Mouse (Mus musculus) adrenal gland, adult (tissue): ENCODE data around the gene Coa5.

Source experiments
- DNase-seq, 2 experiments: peaks; one replicate each; pipeline ENCODE4 v3.0.0; 2022 to 2023; ENCODE audit warnings: low spot score in 1 of 2; ENCODE audit not compliant: inconsistent age in 2 of 2

Gene Coa5

DNA sequence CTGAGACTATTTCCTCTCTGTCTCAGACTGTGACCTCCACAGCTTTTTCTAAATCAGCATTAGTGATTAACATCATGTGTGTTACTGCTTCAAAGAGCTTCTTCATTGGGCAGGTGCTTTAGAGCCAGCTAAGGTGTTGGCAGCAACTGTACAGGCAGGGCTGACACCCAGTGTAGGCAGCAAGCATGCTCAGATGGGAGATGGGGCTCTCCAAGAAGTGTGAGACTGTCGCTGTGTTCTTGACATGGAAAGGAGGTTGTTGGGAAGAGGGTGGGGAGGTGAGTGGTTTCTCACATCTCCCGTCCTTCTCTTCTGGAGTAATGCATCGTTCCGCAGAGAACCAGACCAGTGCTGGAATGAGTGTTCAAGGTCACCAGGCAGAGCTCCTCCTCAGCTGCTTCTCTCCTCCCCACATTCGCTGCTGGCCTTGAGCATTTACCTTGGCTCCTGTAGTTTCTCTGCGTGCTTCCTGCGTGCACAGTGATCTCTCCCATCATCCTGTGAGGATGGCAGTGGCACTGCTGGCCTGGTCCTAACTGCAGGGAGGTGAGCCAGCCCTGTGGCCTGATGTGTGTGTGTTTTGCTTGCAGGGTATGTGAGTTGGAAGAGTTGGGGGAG, 61.0 kb downstream of the Coa5 start:
- peak; percentile 59 to 72 for DNase-seq

DNA sequence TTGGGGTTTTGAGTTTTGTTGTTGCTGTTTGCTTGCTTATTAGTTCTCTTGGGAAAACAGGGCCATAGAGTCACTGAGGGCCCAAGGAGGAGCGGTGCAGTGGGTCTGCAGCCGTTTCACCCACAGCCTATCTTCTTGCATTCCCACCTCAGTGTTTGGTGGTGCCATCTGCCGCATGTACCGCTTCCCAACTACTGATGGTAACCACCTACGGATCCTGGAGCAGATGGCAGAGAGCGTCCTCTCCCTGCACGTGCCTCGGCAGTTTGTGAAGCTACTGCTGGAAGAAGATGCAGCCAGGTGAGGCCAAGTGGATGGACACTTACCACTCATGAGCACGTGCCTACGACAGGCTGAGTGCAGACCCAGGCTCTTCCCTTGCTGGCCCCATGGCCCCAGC, 61.8 kb downstream of the Coa5 start:
- DNase-seq = no peak
